Mouse (Mus musculus) C2C12 (cell line): ENCODE measurements at regions not wholly inside any gene's neighbourhood (a gene's known extent, or its start where the extent isn't known, plus 50 kb on each side); places are given as distances from the start of the nearest gene placed in this dataset.

Source experiments
- H3K27me3 ChIP-seq: one replicate; pipeline ENCODE4 v1.6.1; 2011; ENCODE audit not compliant: control insufficient read depth, insufficient read depth, insufficient read length
- H3K36me3 ChIP-seq: one replicate; pipeline ENCODE4 v1.6.1; 2011; ENCODE audit not compliant: control insufficient read depth, insufficient read depth
- H3K4me3 ChIP-seq: one replicate; pipeline ENCODE4 v1.5.1; 2011; ENCODE audit warnings: mild to moderate bottlenecking, control low read depth; ENCODE audit not compliant: poor library complexity, insufficient read depth, severe bottlenecking
- H3K79me2 ChIP-seq: one replicate; pipeline ENCODE4 v1.6.1; 2011; ENCODE audit not compliant: control insufficient read depth, insufficient read depth
- H3K79me3 ChIP-seq: one replicate; pipeline ENCODE4 v1.6.1; 2011; ENCODE audit warnings: low read depth, control low read depth
- H3ac ChIP-seq: one replicate; pipeline ENCODE3; 2011; ENCODE audit warnings: low read depth; ENCODE audit not compliant: control insufficient read depth, insufficient read length
- CEBPB ChIP-seq: IDR thresholded peaks from one replicate; pipeline ENCODE4 v1.6.1; 2011; ENCODE audit warnings: low read depth, mild to moderate bottlenecking, control low read depth, moderate library complexity
- CTCF ChIP-seq: IDR thresholded peaks from one replicate; pipeline ENCODE4 v1.5.1; 2011; ENCODE audit not compliant: control insufficient read depth, insufficient read depth, insufficient read length
- FOSL1 ChIP-seq: IDR thresholded peaks from one replicate; pipeline ENCODE4 v1.8.0; 2011; ENCODE audit warnings: mild to moderate bottlenecking, low read length; ENCODE audit not compliant: poor library complexity, insufficient read depth, severe bottlenecking
- MAX ChIP-seq: IDR thresholded peaks from one replicate; pipeline ENCODE4 v1.6.1; 2011; ENCODE audit warnings: mild to moderate bottlenecking, control low read depth
- MYOD1 ChIP-seq: IDR thresholded peaks from one replicate; pipeline ENCODE4 v1.6.1; 2011; ENCODE audit warnings: low read depth; ENCODE audit not compliant: control insufficient read depth, insufficient read length
- MYOG ChIP-seq: IDR thresholded peaks from one replicate; pipeline ENCODE4 v1.6.1; 2011; ENCODE audit not compliant: control insufficient read depth, insufficient read length; ENCODE audit errors: extremely low read depth
- USF1 ChIP-seq: IDR thresholded peaks from one replicate; pipeline ENCODE4 v1.6.1; 2011; ENCODE audit warnings: low read depth, mild to moderate bottlenecking, control low read depth, moderate library complexity

DNA sequence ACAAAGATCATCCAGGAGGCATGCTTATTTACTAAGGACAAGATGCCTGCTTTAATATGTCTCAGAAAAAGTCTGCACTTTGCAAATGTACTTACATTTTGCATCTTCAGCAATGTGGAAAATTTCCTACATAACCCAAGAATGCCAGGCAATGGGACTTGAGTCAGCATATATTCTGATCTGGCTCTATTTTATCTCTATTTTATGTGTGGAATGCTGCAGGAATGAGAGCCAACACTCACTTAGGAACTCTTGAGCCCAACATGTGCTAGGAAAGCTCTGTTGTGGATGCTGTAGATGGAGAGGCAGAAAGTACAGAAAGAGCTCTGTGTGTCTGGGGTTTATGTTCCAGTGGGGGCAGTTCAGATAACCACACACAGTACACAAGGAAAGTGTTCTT, 99.0 kb upstream of the Cd93 start:
- H3K79me2 ChIP-seq: no peaks in the 10 kb centered on the region
- no peaks in the 10 kb centered on the region for H3K36me3 ChIP-seq
- H3K27me3 ChIP-seq: no peaks in the 10 kb centered on the region
- no peak overlapping the region for H3K4me3 ChIP-seq
- TF ChIP-seq MAX: no peak
- TF ChIP-seq CEBPB: no peak
- no peak for TF ChIP-seq USF1
- no peak overlapping the region for H3ac ChIP-seq
- H3K79me3 ChIP-seq: no peaks in the 10 kb centered on the region

DNA sequence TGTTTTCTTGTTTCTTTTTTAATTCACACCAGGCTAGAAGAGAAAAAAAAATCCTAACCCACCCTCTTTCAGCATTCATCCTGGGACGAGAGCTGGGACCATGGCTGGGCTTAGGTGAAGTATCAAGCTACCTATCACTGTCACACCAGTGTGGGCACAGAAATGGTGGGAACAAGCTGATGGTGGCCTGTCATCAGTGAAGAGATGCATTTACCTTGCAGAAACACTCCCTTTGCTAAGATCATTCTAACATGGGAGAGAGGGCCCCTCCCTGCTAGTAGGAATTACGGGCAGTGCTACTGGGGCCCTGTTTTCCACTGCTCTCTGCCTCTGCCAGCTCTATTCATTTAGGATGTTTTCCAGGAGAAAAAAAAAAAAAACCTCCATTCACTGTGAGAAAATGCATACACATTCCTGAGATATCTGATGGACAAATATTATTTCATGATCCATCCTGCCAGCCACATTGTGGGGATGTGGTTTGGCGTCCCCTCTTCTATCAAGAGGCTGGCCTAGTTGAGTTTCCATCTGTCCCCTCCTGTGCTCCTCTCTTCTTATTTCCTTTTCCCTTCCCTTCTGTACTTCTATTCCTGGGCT, 94.6 kb upstream of the Cd93 start:
- H3K79me3 ChIP-seq: no peaks in the 10 kb centered on the region
- no peaks in the 10 kb centered on the region for H3K27me3 ChIP-seq
- no peaks in the 10 kb centered on the region for H3K79me2 ChIP-seq
- H3ac ChIP-seq: no peak overlapping the region
- no peak overlapping the region for H3K4me3 ChIP-seq
- no peaks in the 10 kb centered on the region for H3K36me3 ChIP-seq
- no peak for TF ChIP-seq CTCF
- no peak for TF ChIP-seq USF1
- no peak for TF ChIP-seq FOSL1
- no peak for TF ChIP-seq CEBPB
- TF ChIP-seq MYOG: no peak
- TF ChIP-seq MYOD1: no peak
- no peak for TF ChIP-seq MAX

DNA sequence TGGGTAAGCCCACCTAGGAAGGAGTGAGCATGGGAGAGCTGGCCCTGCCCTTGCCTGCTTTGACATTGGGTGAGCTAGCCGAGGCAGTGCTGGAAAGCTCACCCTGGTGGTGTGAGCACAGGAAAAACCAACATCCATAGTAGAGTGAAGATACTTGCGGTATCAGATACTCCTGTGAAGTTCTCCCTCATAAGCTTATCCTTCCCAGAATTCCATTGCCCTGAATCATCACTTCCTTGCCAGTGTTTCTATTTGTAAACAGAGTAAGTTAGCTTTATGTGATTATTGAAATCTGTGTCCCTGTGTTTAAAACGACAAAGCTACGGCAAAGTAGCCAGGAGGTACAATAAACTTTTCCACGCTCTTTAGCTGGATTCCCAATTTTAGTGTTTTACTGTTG, 93.9 kb upstream of the Cd93 start:
- no peaks in the 10 kb centered on the region for H3K79me3 ChIP-seq
- no peak for TF ChIP-seq USF1
- TF ChIP-seq MYOD1: no peak
- no peak for TF ChIP-seq CEBPB
- no peak for TF ChIP-seq MYOG
- TF ChIP-seq FOSL1: no peak
- TF ChIP-seq MAX: no peak
- no peak for TF ChIP-seq CTCF

DNA sequence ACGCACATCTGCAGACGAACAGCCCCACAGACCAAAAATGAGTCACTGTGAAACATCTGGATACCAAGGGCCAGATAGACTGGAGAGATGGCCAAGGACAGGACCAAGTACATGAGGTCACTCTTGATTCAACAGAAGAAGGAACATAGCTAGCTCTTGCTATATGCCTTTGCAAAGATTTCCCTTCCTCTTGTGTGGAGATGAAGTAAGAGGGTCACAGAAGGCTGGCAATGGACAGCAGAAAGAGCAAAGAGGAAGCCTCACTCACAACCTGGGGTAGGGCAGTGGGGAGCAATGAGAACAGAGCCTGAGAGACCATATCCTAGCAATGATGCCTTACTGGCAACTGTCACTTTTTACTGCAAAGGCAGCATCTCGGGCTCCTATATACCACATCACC, 93.2 kb upstream of the Cd93 start:
- Histone ChIP-seq H3K79me2 (no peaks in the 10 kb centered on the region), H3K79me3 (no peaks in the 10 kb centered on the region), H3K36me3 (no peaks in the 10 kb centered on the region), H3K27me3 (no peaks in the 10 kb centered on the region), H3K4me3 (no peak overlapping the region), H3ac (no peak overlapping the region)
- TF ChIP-seq USF1 (no peak), MYOG (no peak), MAX (no peak), MYOD1 (no peak), CTCF (no peak), FOSL1 (no peak), CEBPB (no peak)

More for the DNA sequence above, 93.9 kb upstream of the Cd93 start:
- no peaks in the 10 kb centered on the region for H3K27me3 ChIP-seq
- no peaks in the 10 kb centered on the region for H3K36me3 ChIP-seq
- no peak overlapping the region for H3ac ChIP-seq
- no peaks in the 10 kb centered on the region for H3K79me2 ChIP-seq
- H3K4me3 ChIP-seq: no peak overlapping the region

GRCm38 (mm10) chr2:148535562-148536180, 92.3 kb upstream of the Cd93 start:
- H3K4me3 ChIP-seq: no peak overlapping the region

DNA sequence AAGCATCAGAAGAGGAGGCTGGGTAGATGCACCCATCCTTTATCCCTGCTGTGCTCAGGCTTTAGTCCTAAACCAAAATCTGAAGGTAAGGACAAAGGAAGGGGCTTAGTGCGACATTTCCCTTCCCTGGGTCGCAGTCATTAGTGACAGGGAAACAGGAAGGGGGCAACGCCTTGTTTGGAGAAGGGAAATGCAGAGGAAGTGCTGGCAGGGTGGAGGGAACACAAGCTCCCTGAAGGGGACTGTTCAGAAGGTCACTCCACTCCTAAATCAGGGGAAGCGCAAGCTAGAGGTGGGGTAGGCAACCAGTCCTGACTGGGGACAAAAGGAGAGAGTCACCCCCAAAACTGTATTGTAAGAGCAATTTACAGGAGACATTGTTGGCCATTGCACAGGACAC, 88.7 kb upstream of the Cd93 start:
- Histone ChIP-seq H3ac (no peak overlapping the region), H3K4me3 (no peak overlapping the region), H3K36me3 (no peaks in the 10 kb centered on the region), H3K79me2 (no peaks in the 10 kb centered on the region), H3K27me3 (no peaks in the 10 kb centered on the region), H3K79me3 (no peaks in the 10 kb centered on the region)
- no peak for TF ChIP-seq MYOD1
- TF ChIP-seq MYOG: no peak
- TF ChIP-seq USF1: no peak
- no peak for TF ChIP-seq CTCF
- no peak for TF ChIP-seq CEBPB
- no peak for TF ChIP-seq MAX
- TF ChIP-seq FOSL1: no peak

More at GRCm38 (mm10) chr2:148535562-148536180, 92.3 kb upstream of the Cd93 start:
- Histone ChIP-seq H3ac (no peak overlapping the region), H3K27me3 (no peaks in the 10 kb centered on the region), H3K36me3 (no peaks in the 10 kb centered on the region), H3K79me3 (no peaks in the 10 kb centered on the region), H3K79me2 (no peaks in the 10 kb centered on the region)
- TF ChIP-seq USF1 (no peak), CTCF (peak; percentile 7)
